Mouse (Mus musculus) cortical plate, adult 2 months (tissue): Measurements from ENCODE around the gene Hormad2. TPM values are rescaled to one million over a fixed set of nuclear protein-coding genes. Genes with fewer than 3 reads are reported as not detected.
A peak's percentile ranks its signal among the peaks of the same experiment; 100 is the strongest.

Experiments used
- H3K27ac ChIP-seq: fragments of 200-500 bp; 2 replicates; pipeline ENCODE4 v1.5.1; 2012; ENCODE audit warnings: low read length, control low read depth, inconsistent platforms; ENCODE audit not compliant: insufficient read depth
- H3K4me1 ChIP-seq: fragments of 200-500 bp; 2 replicates; pipeline ENCODE4 v1.6.1; 2011; ENCODE audit warnings: low read length; ENCODE audit not compliant: control insufficient read depth, insufficient read depth
- H3K4me3 ChIP-seq: fragments of 200-500 bp; 2 replicates; pipeline ENCODE4 v1.5.1; 2011; ENCODE audit warnings: mild to moderate bottlenecking, low read length, control low read depth; ENCODE audit not compliant: insufficient read depth
- CTCF ChIP-seq: fragments of 200-500 bp; IDR thresholded peaks from 2 replicates; pipeline ENCODE4 v1.5.1; 2011; ENCODE audit warnings: mild to moderate bottlenecking, control low read depth, low read length; ENCODE audit not compliant: insufficient read depth; ENCODE audit errors: extremely low read depth
- POLR2A ChIP-seq: fragments of 200-500 bp; IDR thresholded peaks from 2 replicates; pipeline ENCODE4 v1.6.1; 2011; ENCODE audit warnings: mild to moderate bottlenecking, low read length, control low read depth; ENCODE audit not compliant: insufficient read depth; ENCODE audit errors: extremely low read depth
- polyA plus RNA-seq: library from polyadenylated mRNA; depleted of rRNA; stranded (reverse); fragments of >200 nt; gene quantifications from 2 replicates; pipeline ENCODE4 v1.2.3, GENCODE M21; 2012

Gene Hormad2
- polyA plus RNA-seq, 1 experiment, result 0.13 TPM

DNA sequence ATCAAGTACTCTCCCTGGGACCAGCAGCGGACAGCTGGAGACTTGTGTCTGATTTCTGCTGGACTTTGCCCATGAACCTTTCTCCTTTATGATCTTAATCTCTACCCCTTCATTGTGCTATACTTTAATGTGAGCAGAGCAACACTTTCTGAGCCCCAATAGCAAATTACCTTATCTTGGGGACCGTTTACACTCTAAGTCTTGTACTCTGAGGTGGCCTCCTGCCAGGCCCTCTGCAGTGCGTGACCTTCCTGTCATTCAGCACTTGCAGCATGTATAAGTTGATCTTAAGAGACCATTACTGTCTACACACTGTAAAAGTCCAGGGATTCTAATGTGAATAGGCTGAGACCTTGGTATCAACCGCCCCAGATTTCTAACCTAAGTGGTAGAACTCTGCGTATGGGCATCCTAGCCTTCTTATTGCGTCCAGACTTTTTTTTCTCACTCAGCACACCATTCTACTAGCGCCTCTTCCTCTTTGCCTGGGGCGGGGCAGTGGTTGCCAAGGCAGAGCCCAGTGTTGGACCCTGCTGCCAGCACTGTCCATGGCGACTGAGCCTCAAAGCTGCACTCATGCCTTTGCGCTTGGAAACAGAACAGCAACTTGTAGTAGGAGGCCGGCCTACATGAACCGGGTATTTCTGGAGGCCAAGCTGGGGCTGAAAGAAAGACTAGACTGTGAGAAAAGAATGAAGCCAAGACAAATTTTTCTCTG lies 11.7 kb upstream of the Hormad2 start:
- no peak overlapping the region for H3K4me3 ChIP-seq
- no peaks in the 10 kb centered on the region for H3K4me1 ChIP-seq
- TF ChIP-seq POLR2A (no peak), CTCF (no peak)
- no peak overlapping the region for H3K27ac ChIP-seq

DNA sequence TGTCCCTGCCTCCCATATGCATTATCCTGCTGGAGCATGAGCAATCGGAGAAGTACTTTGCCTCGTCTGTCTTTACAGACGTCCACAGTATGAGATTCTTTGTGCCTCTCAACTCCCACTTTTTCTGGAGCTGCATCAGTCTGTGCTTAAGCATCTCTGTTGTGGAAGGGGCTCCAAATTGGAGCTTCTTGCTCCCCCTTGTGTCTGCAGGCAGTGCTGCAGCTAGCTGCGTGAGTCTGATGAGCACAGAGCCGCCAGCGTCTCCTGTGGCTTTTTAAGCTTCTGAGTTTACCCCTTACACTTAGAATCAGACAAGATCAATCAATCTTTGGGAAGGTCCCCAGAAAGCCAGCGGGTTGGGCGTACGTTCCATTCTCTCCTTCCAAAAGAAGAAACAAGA lies 10.2 kb upstream of the Hormad2 start:
- Histone ChIP-seq H3K27ac (no peak overlapping the region), H3K4me3 (no peak overlapping the region), H3K4me1 (peaks cover 2% of the 10 kb centered on the region; the same call in 1 of the 2 replicates)
- peak; percentile 64 for TF ChIP-seq CTCF
- TF ChIP-seq POLR2A, result no peak

- no peak for TF ChIP-seq CTCF
- TF ChIP-seq POLR2A, result no peak
- H3K27ac ChIP-seq, result no peak overlapping the region
- peaks cover 2% of the 10 kb centered on the region; the same call in 1 of the 2 replicates for H3K4me1 ChIP-seq
- no peak overlapping the region for H3K4me3 ChIP-seq
Observed at GRCm38 (mm10) chr11:4446195-4446868, 5.4 kb upstream of the Hormad2 start.

- no peak for TF ChIP-seq POLR2A
- TF ChIP-seq CTCF, result no peak
- Histone ChIP-seq H3K4me1 (peaks cover 2% of the 10 kb centered on the region; the same call in 1 of the 2 replicates), H3K27ac (no peak overlapping the region), H3K4me3 (no peak overlapping the region)
Observed at GRCm38 (mm10) chr11:4442280-4442679, 1.4 kb upstream of the Hormad2 start.

DNA sequence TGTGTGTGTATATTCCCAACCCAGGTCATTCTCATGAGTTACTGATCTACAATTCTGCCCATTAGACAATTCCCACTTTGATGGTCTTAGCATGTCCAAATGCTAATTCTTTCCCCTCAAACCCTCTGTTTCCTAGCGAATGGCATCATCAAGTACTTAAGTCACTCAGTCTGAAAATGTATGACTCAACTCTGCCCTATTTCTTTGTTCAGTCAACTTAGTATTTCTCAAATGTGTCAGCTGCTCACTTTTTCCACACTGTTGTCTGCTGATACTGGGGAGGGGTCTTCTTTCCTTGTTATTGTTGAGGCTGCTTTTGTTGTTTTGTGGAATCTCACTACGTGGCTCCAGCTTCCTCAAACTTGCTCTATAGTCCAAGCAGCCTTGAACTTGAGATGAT lies 2.7 kb downstream of the Hormad2 start:
- H3K4me3 ChIP-seq, result no peak overlapping the region
- H3K27ac ChIP-seq, result no peak overlapping the region
- TF ChIP-seq POLR2A (no peak), CTCF (no peak)
- no peaks in the 10 kb centered on the region for H3K4me1 ChIP-seq

DNA sequence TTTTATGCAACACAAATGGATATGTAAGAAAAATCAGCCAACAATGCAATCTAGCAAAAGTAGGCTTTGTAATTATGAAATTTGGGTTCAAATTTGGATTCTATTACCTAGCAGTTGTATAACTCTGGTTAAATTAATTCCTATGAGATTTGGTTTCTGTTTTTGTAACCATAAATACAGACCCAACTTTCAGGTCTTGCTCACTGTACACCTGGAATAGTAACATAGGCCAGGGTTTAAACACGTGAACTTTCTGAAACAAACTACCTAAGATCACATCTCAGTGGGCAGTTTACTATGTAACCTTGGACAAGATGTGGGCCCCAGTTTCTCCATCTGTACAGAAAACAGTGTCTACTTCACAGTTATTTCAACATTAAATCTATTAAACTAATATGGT lies 3.6 kb downstream of the Hormad2 start:
- H3K4me3 ChIP-seq, result no peak overlapping the region
- TF ChIP-seq POLR2A, result no peak
- no peak for TF ChIP-seq CTCF
- H3K4me1 ChIP-seq, result no peaks in the 10 kb centered on the region
- H3K27ac ChIP-seq, result no peak overlapping the region

GRCm38 (mm10) chr11:4436631-4437030 lies 4.3 kb downstream of the Hormad2 start:
- H3K27ac ChIP-seq, result no peak overlapping the region
- TF ChIP-seq POLR2A, result no peak
- TF ChIP-seq CTCF, result no peak
- no peaks in the 10 kb centered on the region for H3K4me1 ChIP-seq
- H3K4me3 ChIP-seq, result no peak overlapping the region

DNA sequence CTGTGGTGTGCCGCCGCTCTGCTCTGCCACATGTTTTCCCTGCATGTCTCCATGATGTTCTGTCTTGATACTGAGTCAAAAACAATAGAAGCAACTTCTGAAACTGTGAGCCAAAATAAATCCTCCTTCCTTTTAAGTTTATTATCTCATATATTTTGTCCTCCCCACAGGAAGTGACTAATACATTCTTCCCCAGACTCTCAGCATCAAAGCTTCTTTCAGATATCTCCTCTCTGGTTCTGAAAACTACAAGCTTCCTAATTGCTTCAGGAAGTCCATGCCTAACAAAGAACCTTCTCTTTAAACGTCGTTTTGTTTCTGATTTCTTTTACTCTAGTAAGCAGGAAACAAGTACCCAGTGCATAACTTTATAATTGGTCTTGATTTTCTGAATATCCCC lies 6.4 kb downstream of the Hormad2 start:
- H3K4me1 ChIP-seq, result no peaks in the 10 kb centered on the region
- H3K4me3 ChIP-seq, result no peak overlapping the region
- H3K27ac ChIP-seq, result no peak overlapping the region
- TF ChIP-seq CTCF, result no peak
- TF ChIP-seq POLR2A, result no peak

DNA sequence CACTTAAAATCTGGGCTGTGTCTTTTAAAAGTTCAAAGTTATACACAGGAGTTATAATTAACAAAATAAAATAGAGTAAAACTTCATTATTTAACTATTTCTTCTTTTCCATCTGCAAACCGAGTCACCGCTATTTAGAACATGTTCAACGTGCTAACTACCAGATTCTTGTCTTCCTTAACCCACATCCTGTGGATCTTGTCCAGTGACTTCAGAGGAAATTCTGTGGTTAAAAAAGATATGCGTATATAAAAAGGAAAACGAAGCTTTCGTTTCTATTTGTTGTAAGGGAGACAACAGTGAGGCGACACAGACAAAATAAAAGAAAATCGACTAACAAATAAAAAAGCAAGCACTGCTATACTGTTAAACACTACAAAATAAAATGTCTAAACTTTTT lies 17.1 kb downstream of the Hormad2 start:
- TF ChIP-seq CTCF, result no peak
- TF ChIP-seq POLR2A, result no peak
- H3K4me1 ChIP-seq, result no peaks in the 10 kb centered on the region
- no peak overlapping the region for H3K27ac ChIP-seq
- H3K4me3 ChIP-seq, result no peak overlapping the region

DNA sequence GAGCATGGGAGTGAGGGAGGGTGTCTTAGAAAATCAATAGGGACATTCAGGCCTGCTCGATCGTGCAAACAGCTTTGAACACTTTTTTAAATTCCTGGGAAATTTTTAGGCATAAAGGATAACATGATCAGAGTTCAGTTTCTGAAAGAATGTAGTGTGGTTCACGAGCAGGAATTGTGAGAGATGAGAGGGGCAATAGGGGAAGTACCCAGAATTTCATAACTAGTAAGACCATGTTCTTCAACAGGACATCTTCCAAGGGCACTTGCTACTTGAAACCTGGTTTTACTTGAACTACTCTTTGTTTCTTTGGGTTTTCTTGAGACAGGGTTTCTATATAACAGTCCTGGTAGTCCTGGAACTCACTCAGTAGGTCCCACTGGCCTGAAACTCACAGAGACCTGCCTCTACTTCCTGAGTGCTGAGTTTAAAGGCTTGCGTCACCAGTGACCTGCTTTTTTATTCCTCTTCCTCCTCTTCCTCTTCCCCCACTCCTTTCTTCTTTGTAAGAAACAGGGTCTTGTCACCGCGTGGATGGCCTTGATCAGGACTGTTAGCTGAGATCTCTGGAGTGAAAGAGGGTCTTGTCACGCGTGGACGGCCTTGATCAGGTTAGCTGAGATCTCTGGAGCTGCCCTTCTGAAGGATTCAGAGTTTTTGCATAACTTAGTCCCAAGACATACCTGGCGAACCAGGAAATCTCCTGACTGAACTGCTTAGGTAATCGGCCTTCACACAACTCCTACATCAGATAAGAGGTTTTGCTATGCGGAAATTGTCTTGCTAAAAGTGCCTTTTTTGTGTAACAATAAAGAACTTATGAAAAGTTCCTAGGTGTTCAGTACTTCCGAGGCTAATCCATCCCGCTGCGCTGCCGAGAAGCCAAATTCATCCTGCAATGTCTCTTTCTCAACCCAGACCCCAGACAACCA lies 18.1 kb downstream of the Hormad2 start:
- Histone ChIP-seq H3K27ac (no peak overlapping the region), H3K4me3 (no peak overlapping the region), H3K4me1 (no peaks in the 10 kb centered on the region)
- TF ChIP-seq CTCF, result no peak
- no peak for TF ChIP-seq POLR2A
